Mouse (Mus musculus) liver, embryonic 15.5 days (tissue): ENCODE data around the gene Pkn1. TPM values are rescaled to one million over a fixed set of nuclear protein-coding genes. Genes with fewer than 3 reads are reported as not detected.

ENCODE experiments used
- ATAC-seq: fragments of 200-750 bp; cut with Nextera tagmentation; 2 replicates; pipeline ENCODE4 v1.8.0; 2017; ENCODE audit warnings: moderate number of reproducible peaks, mild to moderate bottlenecking, moderate library complexity; ENCODE audit not compliant: insufficient read depth
- H3K27ac ChIP-seq: fragments of 300-500 bp; sonication (generic); replicated peaks from 2 replicates; pipeline ENCODE4 v1.5.1; 2015; ENCODE audit warnings: mild to moderate bottlenecking, inconsistent platforms
- H3K27me3 ChIP-seq: fragments of 300-500 bp; sonication (generic); 2 replicates; pipeline ENCODE4 v1.6.1; 2015; ENCODE audit warnings: mild to moderate bottlenecking, inconsistent platforms
- H3K36me3 ChIP-seq: fragments of 300-500 bp; sonication (generic); replicated peaks from 2 replicates; pipeline ENCODE4 v1.6.1; 2015; ENCODE audit warnings: moderate library complexity, mild to moderate bottlenecking, inconsistent platforms
- H3K4me1 ChIP-seq: fragments of 300-500 bp; sonication (generic); replicated peaks from 2 replicates; pipeline ENCODE4 v1.6.1; 2015; ENCODE audit warnings: inconsistent platforms
- H3K4me2 ChIP-seq: fragments of 300-500 bp; sonication (generic); 2 replicates; pipeline ENCODE4 v1.6.1; 2015; ENCODE audit warnings: moderate library complexity, mild to moderate bottlenecking, inconsistent platforms
- H3K4me3 ChIP-seq: fragments of 300-500 bp; sonication (generic); replicated peaks from 2 replicates; pipeline ENCODE4 v1.5.1; 2015; ENCODE audit warnings: mild to moderate bottlenecking, inconsistent platforms
- H3K9ac ChIP-seq: fragments of 300-500 bp; sonication (generic); 2 replicates; pipeline ENCODE4 v1.6.1; 2015; ENCODE audit warnings: moderate library complexity, mild to moderate bottlenecking, inconsistent platforms
- H3K9me3 ChIP-seq: fragments of 300-500 bp; sonication (generic); replicated peaks from 2 replicates; pipeline ENCODE4 v1.6.1; 2016; ENCODE audit warnings: inconsistent platforms
- WGBS: fragments of 180-500 bp; shearing (Covaris S2); methylation state at CpG from one replicate; pipeline ENCODE4 v1.1.7; 2015; ENCODE audit warnings: mixed read lengths; ENCODE audit not compliant: insufficient replicate concordance; 5-methylcytosine and 5-hydroxymethylcytosine counted together
- microRNA-seq: library from miRNA; unstranded; fragments of <30 nt; microRNA quantifications from one replicate; pipeline ENCODE4, GENCODE M21; 2016
- polyA plus RNA-seq: library from polyadenylated mRNA; unstranded; fragments of >200 nt; fragmentation: Nextera tagmentation; extraction: Ambion mirVana; gene quantifications from 2 replicates; pipeline ENCODE4 v1.2.1, GENCODE M21; 2015

Gene Pkn1
- polyA plus RNA-seq, 1 experiment from 2014 or later: 11.3 TPM

DNA sequence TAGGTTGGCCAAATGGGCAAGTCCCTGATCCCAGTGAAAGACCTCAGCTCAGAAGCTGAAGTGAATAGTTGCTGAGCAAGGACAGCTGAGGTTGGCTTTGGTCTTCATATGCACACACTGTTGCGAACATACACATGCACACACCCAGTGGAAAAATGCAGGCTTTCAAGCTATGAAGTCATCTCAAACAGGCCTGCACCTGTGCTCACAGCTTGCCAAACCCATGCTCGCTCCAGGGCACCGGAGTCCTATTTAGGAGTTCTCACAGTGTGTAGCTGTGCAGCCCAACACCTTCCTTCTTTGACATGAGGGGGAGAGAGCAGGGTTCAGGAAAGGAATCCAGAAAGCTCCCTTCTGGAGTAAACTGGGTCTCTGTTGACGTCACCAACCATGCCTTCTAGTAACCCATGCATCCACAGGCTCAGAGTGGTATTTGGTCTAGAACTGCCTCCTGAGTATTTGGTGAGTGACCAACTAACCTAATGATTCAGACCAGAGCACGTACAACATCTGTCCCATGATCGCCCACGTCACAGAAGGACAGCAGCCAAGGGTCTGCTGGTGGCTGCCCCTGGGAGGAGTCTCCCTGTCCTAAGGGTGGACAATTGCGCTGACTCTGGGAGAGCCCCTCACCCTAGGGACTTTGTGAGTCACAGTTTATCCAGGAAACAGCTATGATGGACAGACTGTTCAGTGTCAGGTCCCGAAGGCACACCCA lies 79.3 kb downstream of the Pkn1 start:
- ATAC-seq: no peak
- Histone ChIP-seq H3K9ac (no peak overlapping the region), H3K27ac (no peak overlapping the region), H3K9me3 (no peaks in the 10 kb centered on the region), H3K4me2 (no peak overlapping the region), H3K4me1 (peaks cover 38% of the 10 kb centered on the region), H3K27me3 (no peaks in the 10 kb centered on the region), H3K36me3 (no peaks in the 10 kb centered on the region), H3K4me3 (no peak overlapping the region)
- 87% methylated on average over 9 of the region's 9 CpGs for WGBS

DNA sequence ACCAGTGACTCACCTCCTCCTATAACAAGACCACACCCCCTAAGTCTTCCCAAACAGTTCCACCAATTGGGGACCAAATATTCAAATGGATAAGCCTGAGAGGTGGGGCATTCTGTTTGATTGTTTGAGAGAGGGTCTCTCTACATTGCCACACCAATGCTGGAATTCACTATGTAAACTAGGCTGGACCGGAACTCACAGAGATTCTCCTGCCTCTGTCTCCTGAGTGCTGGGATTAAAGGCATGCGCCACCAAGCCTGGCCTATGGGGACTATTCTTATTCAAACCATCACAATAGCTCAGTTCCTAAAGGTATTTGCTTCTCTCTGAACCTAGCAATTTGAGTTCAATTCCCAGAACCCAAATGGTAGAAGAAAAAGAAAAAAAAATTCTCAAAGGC lies 80.4 kb downstream of the Pkn1 start:
- Histone ChIP-seq H3K36me3 (peaks cover 10% of the 10 kb centered on the region), H3K27ac (no peak overlapping the region), H3K4me1 (peaks cover 27% of the 10 kb centered on the region), H3K9me3 (no peaks in the 10 kb centered on the region), H3K27me3 (no peaks in the 10 kb centered on the region), H3K4me3 (no peak overlapping the region), H3K4me2 (no peak overlapping the region), H3K9ac (no peak overlapping the region)
- WGBS: 92% methylated on average over 2 of the region's 2 CpGs
- ATAC-seq: no peak

DNA sequence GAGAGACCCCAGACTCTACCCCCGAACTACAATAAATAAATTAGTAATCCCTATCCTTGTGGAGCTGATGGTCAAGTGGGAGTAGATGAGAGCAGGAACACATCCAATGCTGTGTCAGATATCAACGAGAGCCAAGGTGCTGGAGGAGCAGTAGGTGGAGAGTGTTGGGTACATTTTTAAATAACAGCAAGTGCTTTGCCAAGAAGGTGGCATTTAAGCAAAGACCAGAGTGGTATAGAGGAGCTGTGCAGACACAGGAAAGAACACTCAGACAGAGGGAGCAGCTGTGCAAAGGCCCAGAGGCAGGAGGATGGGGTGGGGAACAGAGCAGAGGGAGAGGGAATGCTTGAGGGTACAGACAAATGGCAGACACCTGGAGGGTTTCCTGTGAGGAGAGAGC lies 81.9 kb downstream of the Pkn1 start:
- H3K4me3 ChIP-seq: no peak overlapping the region

DNA sequence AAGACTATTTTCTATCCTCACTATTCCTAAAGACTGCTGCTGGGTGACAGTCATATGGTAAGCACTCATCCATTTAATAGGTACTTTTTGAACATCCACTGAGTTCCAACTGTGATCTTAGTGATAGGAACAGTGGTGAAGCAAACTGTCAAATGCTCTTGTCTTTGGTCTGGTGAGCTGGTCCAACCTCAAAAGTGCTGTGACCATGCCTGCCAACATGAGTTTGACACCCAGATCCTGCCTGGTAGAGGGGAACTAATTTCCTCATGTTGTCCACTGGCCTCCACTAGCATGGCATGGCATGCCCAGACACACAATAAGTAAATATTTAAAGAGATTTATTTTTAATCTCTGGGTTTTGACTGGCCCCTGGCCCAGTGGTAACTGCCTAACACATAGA lies 82.4 kb downstream of the Pkn1 start:
- Histone ChIP-seq H3K4me3 (no peak overlapping the region), H3K4me1 (peaks cover 12% of the 10 kb centered on the region), H3K27ac (no peak overlapping the region), H3K27me3 (no peaks in the 10 kb centered on the region), H3K36me3 (peaks cover 29% of the 10 kb centered on the region), H3K4me2 (no peak overlapping the region), H3K9me3 (no peaks in the 10 kb centered on the region), H3K9ac (no peak overlapping the region)
- ATAC-seq: no peak

More for the DNA sequence above, 81.9 kb downstream of the Pkn1 start:
- Histone ChIP-seq H3K4me2 (no peak overlapping the region), H3K27me3 (no peaks in the 10 kb centered on the region), H3K36me3 (peaks cover 24% of the 10 kb centered on the region), H3K27ac (no peak overlapping the region), H3K9ac (no peak overlapping the region), H3K4me1 (peaks cover 12% of the 10 kb centered on the region), H3K9me3 (no peaks in the 10 kb centered on the region)
- no peak for ATAC-seq
- 70% methylated on average over 2 of the region's 2 CpGs for WGBS

Small RNAs within 50 kb of the gene (microRNA-seq; reads per million reads assigned to microRNA genes)
- gene Mir1668: not detected

Other genes with a start within 250 kb of the Pkn1 start
- 45.8 and 53.8 TPM in 2 replicates for gene Scoc, start 240.8 kb downstream of the Pkn1 start, polyA plus RNA-seq
- not detected in 2 replicates for gene Olfr370, start 163.4 kb downstream of the Pkn1 start, polyA plus RNA-seq
- 231 and 237 TPM in 2 replicates for gene Ndufb7, start 132.5 kb downstream of the Pkn1 start, polyA plus RNA-seq
- 329 and 344 TPM in 2 replicates for gene Tecr, start 91.2 kb downstream of the Pkn1 start, polyA plus RNA-seq
- gene Dnajb1, start 91.0 kb downstream of the Pkn1 start, polyA plus RNA-seq: 52.7 and 56.0 TPM in 2 replicates
- gene Gipc1, start 46.5 kb downstream of the Pkn1 start, polyA plus RNA-seq: 49.8 and 50.8 TPM in 2 replicates
- 0.36 and 0.48 TPM in 2 replicates for gene Ptger1, start 32.5 kb downstream of the Pkn1 start, polyA plus RNA-seq
- 184 and 189 TPM in 2 replicates for gene Ddx39, start 16.0 kb upstream of the Pkn1 start, polyA plus RNA-seq
- 13.4 and 15.4 TPM in 2 replicates for gene Adgre5, start 42.1 kb upstream of the Pkn1 start, polyA plus RNA-seq
- gene Adgrl1, start 200.9 kb upstream of the Pkn1 start, polyA plus RNA-seq: 1.1 and 1.6 TPM in 2 replicates